Mouse (Mus musculus) urinary bladder, postnatal 10 days (tissue): Measurements from ENCODE around the gene Zbtb18.
A peak's percentile ranks its signal among the peaks of the same experiment; 100 is the strongest.

ENCODE experiments used
- DNase-seq: peaks from one replicate; pipeline ENCODE4 v3.0.0; 2022; ENCODE audit warnings: low spot score

Gene Zbtb18

DNA sequence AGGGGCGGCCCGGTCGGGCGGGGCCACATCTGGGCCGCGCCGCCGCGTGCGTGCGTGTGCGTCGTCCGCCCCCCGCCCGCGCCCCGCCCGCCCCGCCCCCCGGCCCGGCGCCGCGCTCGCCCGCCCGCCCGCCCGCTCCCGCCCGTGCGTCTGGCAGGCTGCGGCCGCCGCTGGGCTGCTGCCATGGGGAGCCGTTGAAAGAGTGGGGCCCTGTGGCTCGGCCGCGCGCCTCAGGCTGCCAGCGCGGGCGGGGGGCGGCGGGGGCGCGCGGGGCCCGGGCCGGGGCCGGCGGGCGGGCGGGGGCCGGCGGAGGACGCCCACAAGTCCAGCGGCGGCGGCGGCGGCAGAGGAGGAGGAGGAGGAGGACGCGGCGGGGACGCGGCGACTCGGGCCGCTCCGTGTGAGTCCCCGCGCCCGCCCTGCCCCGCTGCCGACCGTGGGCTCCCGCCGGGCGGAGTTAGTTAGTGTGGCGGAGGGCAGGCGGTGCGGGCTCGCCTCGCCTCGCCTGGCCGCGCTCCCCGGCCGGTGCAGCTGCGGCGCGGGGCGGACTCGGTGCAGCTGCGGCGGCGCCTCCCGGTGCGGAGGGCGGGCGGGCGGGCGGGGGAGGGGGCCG lies at the start of gene Zbtb18:
Gene Zbtb18 (plus strand): TSS at position 156 of the 613 bp plus-strand sequence.
- no peak for DNase-seq

DNA sequence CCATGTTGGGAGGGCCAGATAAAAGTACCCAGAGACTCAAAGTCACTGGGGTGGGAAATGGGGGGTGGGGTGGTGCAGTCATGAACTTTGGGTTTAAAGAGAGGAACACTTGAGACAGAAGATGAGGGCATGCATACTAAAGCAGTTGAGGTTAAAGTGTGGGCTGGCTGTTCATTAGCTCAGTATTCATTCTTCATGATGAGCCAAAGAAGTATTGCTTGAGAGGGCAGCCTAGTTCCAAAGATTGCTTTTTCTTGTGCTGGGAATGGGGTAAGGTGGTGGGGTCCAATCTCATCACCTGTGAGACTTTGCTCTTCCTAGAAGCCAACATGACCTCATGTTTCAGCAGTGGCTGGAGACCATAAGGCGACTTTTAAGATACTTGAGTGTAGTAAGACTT lies 44.7 kb upstream of the Zbtb18 start:
- no peak for DNase-seq

DNA sequence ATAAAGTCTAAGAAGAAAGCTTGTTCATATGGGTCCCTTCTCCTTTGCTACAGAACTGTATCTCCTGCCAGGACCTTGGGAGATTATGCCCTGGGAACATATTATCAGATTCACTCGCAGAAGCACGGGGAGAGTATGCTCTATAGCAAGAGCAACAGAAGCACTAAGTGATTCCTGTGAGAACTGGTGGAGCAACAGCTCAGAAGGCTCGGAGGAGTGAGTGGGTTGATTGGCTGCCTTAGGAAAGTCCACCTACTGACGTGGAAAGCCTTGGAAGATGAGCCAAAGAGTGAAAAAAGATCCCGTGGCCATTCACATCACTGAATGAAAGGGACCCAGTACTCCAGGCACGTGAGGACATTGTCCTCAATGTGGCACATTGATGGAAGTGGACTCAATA lies 37.0 kb upstream of the Zbtb18 start:
- no peak for DNase-seq

DNA sequence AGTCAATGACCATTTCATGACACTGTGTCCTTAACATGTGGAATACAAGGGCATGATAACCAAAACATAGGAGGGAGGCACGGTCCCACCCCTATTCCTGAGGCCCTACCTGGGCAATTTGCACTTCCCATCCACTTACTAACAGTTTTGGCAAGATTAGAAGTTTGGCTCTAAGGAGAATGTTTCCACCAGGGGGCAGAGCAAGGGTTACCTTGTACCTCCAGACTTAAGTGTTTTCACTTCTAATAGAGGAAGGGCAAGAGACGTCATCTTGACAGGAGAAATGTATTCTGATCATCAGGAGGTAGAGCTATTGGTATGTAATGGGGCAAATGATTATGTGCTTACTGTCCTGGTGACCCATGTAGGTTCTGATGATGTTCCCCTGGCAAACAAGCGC lies 33.5 kb upstream of the Zbtb18 start:
- no peak for DNase-seq

DNA sequence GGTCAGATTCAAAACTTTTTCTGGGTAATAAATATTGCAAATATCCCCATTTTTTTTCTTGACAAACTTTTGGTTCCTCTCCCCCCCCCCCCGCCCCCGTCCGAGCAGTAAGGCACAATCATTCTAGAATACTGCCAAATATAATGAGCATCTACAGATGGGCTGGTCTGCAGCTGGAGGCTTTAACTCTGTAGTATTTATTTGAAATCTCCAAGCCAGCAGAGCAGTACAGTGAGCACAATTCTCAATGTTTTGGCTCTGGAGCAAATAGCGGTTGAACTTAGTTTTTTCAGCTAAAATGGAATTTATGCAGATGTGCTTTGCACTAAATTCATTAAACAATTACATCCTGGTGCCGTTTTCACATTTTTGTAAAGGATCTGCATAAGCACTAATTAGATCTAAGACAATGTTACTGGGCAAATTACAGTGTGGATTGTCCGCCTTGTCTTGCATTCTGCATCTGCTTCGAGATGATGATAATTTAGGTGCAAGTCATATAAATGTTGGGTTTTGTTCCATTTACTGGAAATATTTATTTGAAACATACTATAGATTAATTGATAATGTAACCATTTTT lies 31.3 kb upstream of the Zbtb18 start:
- no peak for DNase-seq

DNA sequence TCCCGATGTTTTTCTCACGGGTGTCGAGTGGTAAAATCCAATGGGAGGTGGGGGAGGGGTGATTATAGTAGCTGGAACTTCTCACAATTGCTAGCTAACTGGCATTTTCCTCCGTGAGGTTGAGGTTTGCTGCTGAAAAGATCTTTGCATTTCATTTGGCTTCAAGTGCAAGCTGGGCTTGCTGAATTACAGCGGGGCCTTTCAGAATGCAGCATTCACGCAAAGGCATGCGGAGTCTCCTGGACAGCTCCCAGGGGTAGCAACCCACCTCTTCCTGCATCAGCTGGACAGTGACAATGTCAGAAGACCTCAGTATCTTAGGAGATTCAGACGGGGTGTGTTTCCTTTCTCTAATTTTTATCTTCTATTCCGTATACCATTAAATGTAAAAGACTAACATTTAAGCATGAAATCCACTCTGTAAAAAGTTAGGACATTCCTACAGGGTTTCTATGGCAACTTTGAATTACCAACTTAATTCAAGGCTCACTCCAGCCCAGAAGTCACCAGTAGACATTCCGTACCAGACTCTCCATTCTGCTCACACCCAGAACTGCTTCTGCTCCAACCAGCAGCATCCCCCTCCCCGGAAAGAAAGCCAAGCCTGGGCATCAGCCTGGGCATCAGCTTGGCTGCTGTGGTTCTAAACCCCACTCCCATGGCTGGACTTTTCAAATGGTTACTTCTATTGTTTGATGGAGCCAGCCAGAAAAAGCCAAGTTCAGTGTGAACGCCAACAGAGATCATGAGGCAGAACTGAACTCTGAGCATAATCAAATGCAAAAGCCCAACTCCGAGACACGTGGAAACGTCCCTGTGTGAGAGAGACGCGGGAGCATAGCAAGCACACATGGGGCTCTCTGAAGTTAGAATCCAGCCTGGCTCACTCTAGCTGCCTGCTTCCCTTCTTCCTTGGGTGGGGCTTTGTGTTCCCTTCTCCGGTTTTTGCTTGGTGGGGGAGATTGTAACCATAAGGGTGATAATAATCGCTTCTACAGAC lies 30.5 kb upstream of the Zbtb18 start:
- DNase-seq: no peak

DNA sequence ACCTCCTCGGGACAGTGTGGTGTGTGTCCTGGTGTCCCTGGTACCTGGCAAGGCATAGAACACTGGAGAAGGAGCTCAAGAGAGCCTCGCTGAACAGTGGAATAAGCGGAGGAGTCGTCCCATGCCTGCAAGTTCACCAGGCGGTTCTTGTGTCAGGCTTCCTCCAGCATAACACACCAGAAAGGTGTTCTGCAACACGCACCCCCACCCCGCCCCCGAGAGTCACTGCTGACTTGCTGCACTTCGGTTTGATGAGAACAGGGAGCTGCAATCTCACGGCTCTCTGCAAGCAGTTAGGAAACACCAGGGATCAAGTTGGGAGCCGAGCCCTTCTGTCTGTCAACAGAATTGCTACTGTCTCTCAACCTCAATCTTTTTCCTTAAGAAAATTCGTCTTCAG lies 22.8 kb upstream of the Zbtb18 start:
- DNase-seq: no peak

DNA sequence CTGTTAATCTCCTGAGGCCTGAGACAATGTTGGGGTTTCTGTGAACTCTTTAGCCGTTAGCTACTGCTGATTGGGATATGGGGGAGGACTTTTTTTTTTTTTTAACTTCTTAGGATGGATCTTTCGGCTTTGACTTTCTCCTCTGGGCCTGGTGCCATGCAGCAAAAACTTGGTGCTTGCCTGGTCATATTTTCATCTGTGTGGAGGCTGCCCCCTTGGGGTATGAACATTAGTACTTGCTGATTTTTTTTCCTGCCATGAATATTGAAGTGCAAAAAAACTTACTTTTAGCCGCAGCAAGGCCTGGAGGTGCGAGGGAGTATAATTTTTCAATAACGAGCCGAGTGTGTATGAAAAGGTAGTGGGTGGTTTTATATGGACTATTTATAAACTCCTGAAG lies 22.0 kb upstream of the Zbtb18 start:
- DNase-seq: no peak

DNA sequence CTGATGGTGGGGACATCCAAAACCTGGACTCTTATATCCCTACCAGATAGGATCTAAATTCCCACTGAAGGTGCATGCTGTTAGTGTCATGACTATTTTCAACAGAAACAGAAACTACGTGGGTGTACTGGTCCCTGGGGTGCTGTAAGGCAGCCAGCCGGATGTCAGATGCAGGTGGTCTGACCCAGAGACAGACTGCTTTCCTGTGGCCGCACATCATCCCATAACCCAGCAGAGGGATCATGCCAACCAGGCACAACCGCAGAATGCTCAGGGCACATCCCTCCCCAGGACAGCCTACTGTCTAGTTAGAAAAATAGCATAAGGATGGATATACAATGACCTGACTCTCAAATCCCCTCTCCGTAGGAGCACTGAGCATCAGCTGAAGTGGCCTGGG lies 14.3 kb upstream of the Zbtb18 start:
- no peak for DNase-seq

DNA sequence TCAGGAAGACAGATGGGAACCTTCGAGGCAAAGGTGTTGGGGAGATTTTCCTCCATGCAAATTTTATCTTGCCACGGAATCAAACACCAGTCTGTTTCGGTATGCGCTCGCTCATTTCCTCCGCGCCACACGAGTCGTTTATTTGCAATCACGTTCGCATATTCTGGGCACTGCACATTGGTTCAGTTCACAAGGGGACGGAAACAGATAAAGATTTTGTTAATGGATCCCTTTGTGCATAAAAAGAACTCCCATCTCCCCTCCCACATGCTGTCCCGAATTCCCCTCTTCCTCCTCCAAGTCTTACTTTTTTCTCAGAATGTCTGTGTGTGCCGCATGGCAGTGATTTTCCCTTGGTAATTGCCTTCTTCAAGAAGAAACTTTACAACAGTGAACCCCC lies 13.8 kb upstream of the Zbtb18 start:
- DNase-seq: no peak

DNA sequence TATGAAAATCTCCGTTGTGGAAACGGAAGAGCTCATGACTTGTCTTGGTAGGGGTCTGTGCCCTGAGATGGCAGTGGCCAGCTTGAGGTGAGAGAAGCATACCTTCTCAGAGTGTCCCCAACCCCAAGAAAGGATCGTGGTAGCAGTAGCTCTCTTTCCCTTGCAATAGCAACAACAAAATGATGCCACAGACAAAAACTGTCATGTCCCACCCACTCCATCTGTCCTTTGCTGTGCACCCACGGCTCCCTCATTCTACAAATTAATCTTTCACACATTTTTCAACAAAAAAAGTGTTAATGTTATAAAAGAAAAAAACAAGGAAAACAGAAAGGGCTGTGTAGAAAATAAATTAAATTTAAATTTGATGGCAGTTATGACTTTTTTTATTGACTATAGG lies 13.1 kb upstream of the Zbtb18 start:
- DNase-seq: no peak

DNA sequence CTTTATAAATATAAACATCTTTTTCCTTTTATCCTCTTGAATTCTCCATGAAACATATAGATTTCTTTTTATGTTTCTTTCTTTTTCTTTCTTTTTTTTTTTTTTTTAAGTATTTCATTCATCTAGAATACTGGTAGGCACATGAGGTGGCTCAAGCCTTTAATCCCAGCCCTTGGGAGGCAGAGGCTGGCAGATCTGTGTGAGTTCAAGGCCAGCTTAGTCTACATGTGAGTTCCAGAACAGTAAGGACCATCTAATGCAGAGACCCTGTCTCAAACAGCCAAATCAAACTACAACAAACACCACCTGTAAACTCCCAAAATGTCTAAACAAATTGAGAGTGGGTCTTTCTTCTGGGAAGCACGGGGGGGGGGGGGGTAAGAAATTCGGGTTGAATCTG lies 1.7 kb upstream of the Zbtb18 start:
- no peak for DNase-seq

DNA sequence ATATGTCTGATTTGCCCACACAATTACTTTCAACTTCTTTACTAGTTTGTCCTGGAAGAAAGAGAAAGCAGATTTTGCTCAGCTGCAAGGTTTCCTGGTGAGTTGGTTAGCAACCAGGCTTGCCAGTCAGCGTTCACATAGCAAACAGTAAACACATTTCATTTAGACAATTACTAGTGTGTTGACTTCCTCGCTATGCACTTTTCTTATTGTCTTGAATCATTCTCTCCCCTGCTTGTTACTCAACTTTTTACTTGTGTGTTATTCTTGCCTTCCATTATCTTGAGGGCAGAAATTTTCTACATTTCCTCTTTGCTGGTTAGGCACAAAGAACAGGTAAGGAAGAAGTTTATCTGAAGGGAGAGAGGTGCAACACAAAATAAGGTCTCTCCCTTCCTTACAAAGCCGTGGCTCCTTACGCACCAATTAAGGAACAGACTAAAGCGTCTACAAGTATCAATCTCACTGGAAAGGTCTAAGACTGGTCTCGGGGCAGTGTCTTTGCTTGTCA lies 1.1 kb upstream of the Zbtb18 start:
- DNase-seq: no peak

DNA sequence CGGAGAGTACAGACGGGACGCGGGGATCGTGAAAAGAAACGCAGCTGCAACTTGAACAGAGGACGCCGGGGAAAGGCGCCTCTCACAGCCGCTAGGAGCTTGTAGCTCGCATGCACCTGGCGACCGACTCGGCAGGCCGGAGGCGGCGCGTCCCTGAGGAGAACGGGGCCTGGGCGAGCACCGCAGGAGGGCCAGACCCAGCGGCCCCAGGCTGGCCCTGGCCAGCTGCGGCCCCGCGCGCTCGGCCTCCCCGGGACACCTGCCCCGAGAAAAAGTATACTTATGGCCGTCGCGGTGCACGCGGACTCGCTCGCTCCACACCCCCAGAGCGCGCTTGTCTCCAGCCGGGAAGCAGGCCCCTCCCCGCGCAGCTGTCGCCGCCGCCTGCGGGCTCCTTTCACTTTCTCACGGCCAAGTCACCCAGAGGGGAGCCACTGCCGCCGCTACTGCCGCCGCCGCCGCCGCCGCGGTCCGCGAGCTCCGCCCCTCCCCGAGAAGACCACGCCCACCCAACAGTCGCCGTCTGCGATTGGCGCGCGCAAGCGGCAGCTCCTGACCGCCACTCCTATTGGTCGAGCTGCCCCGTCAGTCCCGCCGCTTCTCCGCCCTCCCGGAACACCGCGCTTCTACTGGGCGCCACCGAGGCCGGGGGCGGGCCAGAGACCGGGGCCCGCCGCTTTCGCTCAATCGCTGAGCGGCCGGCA lies 507 bp upstream of the Zbtb18 start:
- peak; percentile 96 for DNase-seq

DNA sequence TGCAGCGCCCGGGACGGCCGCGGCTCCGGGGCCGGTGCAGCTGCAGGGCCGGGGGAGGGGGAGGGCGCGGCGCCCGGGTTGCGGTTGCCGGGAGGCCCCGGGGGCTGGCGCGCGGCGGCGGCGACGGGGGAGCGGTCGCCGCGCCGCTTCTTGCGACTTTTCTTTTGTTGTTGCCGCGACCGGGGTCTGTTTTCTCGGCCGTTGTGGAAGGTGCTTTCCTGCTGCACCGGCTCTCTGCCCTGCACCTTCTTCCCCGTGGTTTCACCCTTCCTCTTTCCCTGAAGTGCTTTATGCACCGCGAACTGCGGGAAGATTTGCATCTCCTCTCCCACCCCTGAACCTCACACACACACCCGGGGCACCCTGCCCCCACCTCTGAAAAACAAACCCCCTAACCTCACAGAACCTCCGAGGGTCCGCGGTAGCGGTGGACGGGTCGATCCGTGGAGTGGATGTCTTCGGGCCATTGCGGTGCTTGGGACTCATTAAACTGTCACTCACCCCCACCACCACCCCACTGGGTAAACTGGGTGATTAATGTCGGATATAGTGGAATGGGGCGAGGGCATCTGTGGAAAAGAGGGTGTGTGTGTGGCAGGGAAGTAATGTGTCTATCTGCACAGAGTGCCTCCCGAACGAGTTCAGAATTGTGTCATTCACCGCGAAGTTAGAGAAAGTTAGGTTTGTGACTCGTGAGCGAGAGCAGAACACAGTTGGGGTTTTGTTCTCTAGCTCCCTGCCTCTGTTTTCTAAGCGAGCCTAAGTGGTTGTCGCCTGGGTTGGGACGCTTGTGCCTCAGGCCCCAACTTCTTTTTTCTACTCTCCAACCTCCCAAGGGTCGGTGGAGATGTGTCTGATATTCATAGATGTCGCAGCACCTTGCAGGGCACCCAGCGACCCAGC lies 921 bp downstream of the Zbtb18 start:
- no peak for DNase-seq

DNA sequence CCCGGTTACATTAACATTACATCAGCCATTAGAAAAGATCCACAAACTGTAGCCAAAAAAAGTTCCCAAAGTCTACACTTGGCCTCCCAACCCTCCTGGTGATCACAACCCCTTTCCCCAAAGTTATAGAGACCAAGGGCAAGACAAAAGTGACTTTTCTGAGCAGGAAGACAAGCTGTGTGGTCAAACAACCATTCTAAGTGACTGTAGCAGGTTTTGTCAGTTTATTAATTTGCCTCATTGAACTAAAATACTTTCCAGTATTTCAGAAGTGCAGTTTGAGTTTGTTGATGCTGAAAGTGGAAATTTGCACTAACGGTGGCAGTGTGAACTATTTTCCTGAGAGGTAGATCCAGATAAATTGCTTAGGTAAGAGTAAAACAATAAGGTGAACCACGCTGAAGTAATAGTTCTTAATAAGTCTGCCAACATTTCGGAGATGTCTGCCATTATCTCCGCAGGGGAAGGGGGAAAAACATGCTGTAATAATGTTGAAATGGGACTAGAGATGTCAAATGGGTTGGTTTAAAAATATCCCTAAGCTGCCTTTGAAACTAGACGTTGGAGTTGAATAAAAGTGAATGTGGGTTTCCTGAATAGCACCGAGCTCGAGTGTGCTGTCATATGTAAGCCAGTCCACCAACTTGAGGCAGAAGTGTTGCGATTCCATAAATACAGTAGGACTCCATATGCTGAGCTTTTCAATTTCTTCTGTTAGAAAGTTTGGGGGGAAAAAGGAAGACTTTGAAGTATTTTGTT lies 1.8 kb downstream of the Zbtb18 start:
- no peak for DNase-seq

DNA sequence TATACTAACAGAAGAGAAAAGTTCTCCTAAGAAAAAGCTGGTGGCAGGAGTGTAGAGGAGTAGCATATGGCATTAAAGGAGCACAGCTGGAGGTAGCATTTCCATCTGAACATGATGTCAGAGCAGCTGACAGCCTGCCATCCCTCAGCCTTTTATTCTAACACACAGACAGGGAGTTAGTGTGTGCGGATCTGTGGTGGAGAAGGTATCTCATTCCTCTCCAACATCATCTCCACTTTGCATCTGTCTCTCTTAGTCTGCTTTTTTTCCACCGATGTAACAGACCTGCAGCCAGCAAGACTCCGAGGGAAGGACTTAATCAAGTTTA lies 2.3 kb downstream of the Zbtb18 start:
- no peak for DNase-seq

DNA sequence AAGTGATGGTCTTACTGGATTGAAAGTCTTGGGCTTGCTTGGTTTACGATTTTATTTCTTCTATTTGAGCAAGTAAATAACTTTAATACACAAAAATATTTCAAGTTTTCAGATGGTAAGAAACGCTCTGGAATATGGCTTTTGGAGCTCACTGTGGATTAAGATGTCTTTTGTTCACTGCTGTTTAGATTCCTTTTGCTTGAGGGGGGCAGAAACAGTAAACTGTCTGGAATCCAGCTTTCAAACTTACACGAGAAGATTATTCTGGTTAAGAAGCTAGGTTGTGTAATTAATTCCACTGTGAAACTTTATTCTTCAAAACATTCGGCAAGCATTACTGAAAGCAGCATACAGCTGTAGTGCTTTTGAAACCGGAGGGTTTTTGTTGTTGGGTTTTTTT lies 2.8 kb downstream of the Zbtb18 start:
- DNase-seq: no peak

DNA sequence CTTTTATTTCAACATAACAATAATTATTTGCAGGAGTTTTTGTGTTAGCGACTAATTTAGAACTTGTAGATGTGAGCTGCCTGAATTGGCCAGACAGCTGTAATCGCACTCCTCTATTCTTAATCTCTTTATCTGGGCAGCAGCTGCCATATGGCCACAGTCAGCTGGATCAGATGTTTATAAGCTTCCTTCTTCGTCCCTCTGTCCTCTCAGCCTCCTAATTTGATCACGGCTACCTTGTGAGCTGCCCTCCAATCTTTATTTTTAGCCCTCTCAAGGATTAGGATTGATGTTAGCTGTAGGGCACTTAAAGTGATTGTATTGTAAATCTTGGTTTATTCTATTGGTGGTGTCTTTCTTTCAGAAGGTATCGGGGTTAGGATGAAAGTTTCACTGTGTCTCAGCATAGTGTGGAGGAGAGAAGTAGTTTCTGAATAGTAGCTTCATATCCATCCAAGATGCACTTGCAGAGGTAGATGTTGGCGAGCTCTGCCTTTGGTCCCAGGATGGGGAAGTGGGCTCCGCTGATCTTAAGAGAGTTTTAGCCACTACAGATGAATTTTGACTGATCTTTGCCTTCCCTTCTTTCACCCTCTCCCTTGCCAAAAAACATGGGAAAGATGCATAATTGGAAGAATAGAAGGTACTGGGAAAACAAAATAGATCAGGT lies 3.4 kb downstream of the Zbtb18 start:
- DNase-seq: no peak

DNA sequence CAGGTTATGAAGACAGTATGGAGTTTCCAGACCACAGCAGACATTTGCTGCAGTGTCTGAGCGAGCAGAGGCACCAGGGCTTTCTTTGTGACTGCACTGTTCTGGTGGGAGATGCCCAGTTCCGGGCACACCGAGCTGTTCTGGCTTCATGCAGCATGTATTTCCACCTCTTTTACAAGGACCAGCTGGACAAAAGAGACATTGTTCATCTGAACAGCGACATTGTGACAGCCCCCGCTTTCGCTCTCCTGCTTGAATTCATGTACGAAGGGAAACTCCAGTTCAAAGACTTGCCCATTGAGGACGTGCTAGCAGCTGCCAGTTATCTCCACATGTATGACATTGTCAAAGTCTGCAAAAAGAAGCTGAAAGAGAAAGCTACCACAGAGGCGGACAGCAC lies 4.9 kb downstream of the Zbtb18 start:
- no peak for DNase-seq
